Mouse (Mus musculus): Measurements from ENCODE around the gene Btc. TPM values are rescaled to one million over a fixed set of nuclear protein-coding genes. Genes with fewer than 3 reads are reported as not detected.

Gene Btc
- polyA plus RNA-seq, 1 experiment from 2014 or later = 0.15 TPM

- H3K4me3 ChIP-seq = no peak overlapping the region
- ATAC-seq (replicated peaks) = no peak
- H3K9me3 ChIP-seq = no peaks in the 10 kb centered on the region
- H3K36me3 ChIP-seq (replicated peaks) = no peaks in the 10 kb centered on the region
- no peaks in the 10 kb centered on the region for H3K4me1 ChIP-seq
- 83% methylated on average over 7 of the region's 7 CpGs for WGBS
- H3K4me2 ChIP-seq = no peak overlapping the region
- H3K27me3 ChIP-seq (replicated peaks) = no peaks in the 10 kb centered on the region
- H3K9ac ChIP-seq = no peak overlapping the region
- no peak overlapping the region for H3K27ac ChIP-seq
Measured at GRCm38 (mm10) chr5:91308576-91308975, 94.2 kb downstream of the Btc start.

DNA sequence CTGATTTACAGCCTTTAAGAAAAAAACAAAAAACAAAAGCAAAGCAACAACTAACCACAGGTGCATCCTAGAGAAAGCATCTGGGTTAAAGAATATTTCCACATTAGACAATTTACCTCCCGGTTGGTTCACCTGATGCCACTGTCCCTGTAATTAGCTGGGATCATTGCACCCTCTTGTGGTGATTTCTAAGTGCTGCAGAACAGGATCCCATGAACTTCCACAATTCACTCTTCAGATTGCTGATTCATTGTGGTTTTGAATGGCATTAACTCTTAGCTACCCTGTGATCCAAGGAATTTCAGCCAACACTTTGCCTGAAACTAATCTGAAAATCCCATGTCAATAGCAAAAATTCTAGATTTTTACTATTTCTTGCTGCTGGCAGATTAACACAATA, 94.9 kb downstream of the Btc start:
- Histone ChIP-seq H3K4me2 (no peak overlapping the region), H3K9me3 (no peaks in the 10 kb centered on the region)
- WGBS = 6% methylated on average over 1 of the region's 1 CpGs

More for the DNA sequence above, 94.9 kb downstream of the Btc start:
- Histone ChIP-seq H3K4me3 (no peak overlapping the region), H3K9ac (no peak overlapping the region), H3K27me3 (replicated peaks) (no peaks in the 10 kb centered on the region), H3K27ac (no peak overlapping the region), H3K36me3 (replicated peaks) (no peaks in the 10 kb centered on the region), H3K4me1 (no peaks in the 10 kb centered on the region)
- peak; percentile 83 for ATAC-seq (replicated peaks)

Other genes starting within 250 kb of the Btc start
- gene Parm1, start 114.6 kb upstream of the Btc start, polyA plus RNA-seq (2015; fragmentation: Nextera tagmentation; extraction: Ambion mirVana) = 6.2 and 6.6 TPM in 2 replicates

All from midbrain, embryonic 15.5 days (tissue).